Mouse (Mus musculus) left cerebral cortex, postnatal 25 days (tissue): ENCODE measurements around the gene Hadhb. TPM values are rescaled to one million over a fixed set of nuclear protein-coding genes. Genes with fewer than 3 reads are reported as not detected.

Experiments
- DNase-seq, 2 experiments: peaks; one replicate each; pipeline ENCODE4 v3.0.0; 2022; ENCODE audit warnings: low spot score in 2 of 2, mixed read lengths in 1 of 2
- intact Hi-C: fragments of 180-260 bp; cut with DNase I; formaldehyde crosslinking; loops from one replicate; pipeline ENCODE4 v1.15.1; 2025
- total RNA-seq, 2 experiments: library from RNA; stranded (reverse); gene quantifications; 2 replicates each; pipeline ENCODE4 v1.2.3; 2021

Gene Hadhb
- total RNA-seq, 2 experiments from 2014 or later: 86.9 to 91.2 TPM

GRCm38 (mm10) chr5:30126756-30127155, 28.3 kb upstream of the Hadhb start:
- intact Hi-C loops: no loop called here
- DNase-seq: no peak

- intact Hi-C loops: no loop called here
- DNase-seq: no peak
These were observed 27.0 kb upstream of the Hadhb start for GRCm38 (mm10) chr5:30127921-30128597.

GRCm38 (mm10) chr5:30128680-30129079, 26.4 kb upstream of the Hadhb start:
- intact Hi-C loops: no loop called here
- DNase-seq: no peak

GRCm38 (mm10) chr5:30131246-30131645, 23.8 kb upstream of the Hadhb start:
- DNase-seq: no peak

GRCm38 (mm10) chr5:30132173-30132572, 22.9 kb upstream of the Hadhb start:
- intact Hi-C loops: no loop called here
- DNase-seq: no peak

More at GRCm38 (mm10) chr5:30131246-30131645, 23.8 kb upstream of the Hadhb start:
- intact Hi-C loops: no loop called here

- DNase-seq: no peak
- intact Hi-C loops: no loop called here
These were observed 19.3 kb upstream of the Hadhb start for GRCm38 (mm10) chr5:30135711-30136231.

- DNase-seq: no peak
- intact Hi-C loops: no loop called here
These were observed 17.8 kb upstream of the Hadhb start for GRCm38 (mm10) chr5:30137271-30137670.

- intact Hi-C loops: no loop called here
- no peak for DNase-seq
These were observed 16.9 kb upstream of the Hadhb start for GRCm38 (mm10) chr5:30138193-30138592.

- intact Hi-C loops: no loop called here
- no peak for DNase-seq
These were observed 8.5 kb upstream of the Hadhb start for GRCm38 (mm10) chr5:30146526-30146925.

GRCm38 (mm10) chr5:30148133-30148920, 6.7 kb upstream of the Hadhb start:
- DNase-seq: no peak
- intact Hi-C loops: no loop called here

- DNase-seq: no peak
- intact Hi-C loops: no loop called here
These were observed 3.0 kb upstream of the Hadhb start for GRCm38 (mm10) chr5:30152007-30152406.

GRCm38 (mm10) chr5:30152413-30152812, 2.6 kb upstream of the Hadhb start:
- intact Hi-C loops: no loop called here
- DNase-seq: no peak

GRCm38 (mm10) chr5:30153222-30153621, 1.8 kb upstream of the Hadhb start:
- intact Hi-C loops: no loop called here

GRCm38 (mm10) chr5:30154013-30154412, 1.0 kb upstream of the Hadhb start:
- DNase-seq: no peak
- intact Hi-C loops: no loop called here

More at GRCm38 (mm10) chr5:30153222-30153621, 1.8 kb upstream of the Hadhb start:
- no peak for DNase-seq

- intact Hi-C loops: no loop called here
- DNase-seq: no peak
These were observed 346 bp downstream of the Hadhb start for GRCm38 (mm10) chr5:30155395-30155792.

- intact Hi-C loops: no loop called here
These were observed 977 bp downstream of the Hadhb start for GRCm38 (mm10) chr5:30155821-30156629.

GRCm38 (mm10) chr5:30159601-30160000, 4.6 kb downstream of the Hadhb start:
- intact Hi-C loops: no loop called here
- no peak for DNase-seq

More at GRCm38 (mm10) chr5:30155821-30156629, 977 bp downstream of the Hadhb start:
- no peak for DNase-seq

GRCm38 (mm10) chr5:30161836-30162235, 6.8 kb downstream of the Hadhb start:
- intact Hi-C loops: no loop called here
- DNase-seq: no peak

- no peak for DNase-seq
- intact Hi-C loops: no loop called here
These were observed 7.3 kb downstream of the Hadhb start for GRCm38 (mm10) chr5:30162339-30162738.
